Mouse (Mus musculus): ENCODE results near the gene Nat8l.
"Not testable (repeated sequence)": the region's sequence is repeated elsewhere in the genome, so short reads cannot be mapped to it uniquely, and the experiment has no call there.

The Nat8l gene

GRCm38 (mm10) chr5:33995843-33996693 is at the start of gene Nat8l:
Nat8l (plus strand) TSS chr5:33995984.
- DNase-seq, result peak; percentile 72

GRCm38 (mm10) chr5:33947035-33947434 is 48.7 kb upstream of the Nat8l start:
- DNase-seq, result not testable (repeated sequence)

GRCm38 (mm10) chr5:33948314-33948713 is 47.5 kb upstream of the Nat8l start:
- DNase-seq, result no peak

- DNase-seq, result no peak
Measured at GRCm38 (mm10) chr5:33953471-33954185, 42.2 kb upstream of the Nat8l start.

GRCm38 (mm10) chr5:33954354-33954753 is 41.4 kb upstream of the Nat8l start:
- DNase-seq, result peak; percentile 79

- DNase-seq, result no peak
Measured at GRCm38 (mm10) chr5:33955868-33956267, 39.9 kb upstream of the Nat8l start.

GRCm38 (mm10) chr5:33959382-33959781 is 36.4 kb upstream of the Nat8l start:
- no peak for DNase-seq

- DNase-seq, result no peak
Measured at GRCm38 (mm10) chr5:33974736-33975135, 21.0 kb upstream of the Nat8l start.

GRCm38 (mm10) chr5:33976267-33976666 is 19.5 kb upstream of the Nat8l start:
- DNase-seq, result no peak

GRCm38 (mm10) chr5:33982731-33983259 is 13.0 kb upstream of the Nat8l start:
- DNase-seq, result no peak

GRCm38 (mm10) chr5:33983309-33984121 is 12.3 kb upstream of the Nat8l start, which contains the start of gene Gm1673:
Gm1673 (plus strand) TSS chr5:33983433.
- DNase-seq, result peak; percentile 88

- DNase-seq, result peak; percentile 54
Measured at GRCm38 (mm10) chr5:33994671-33995625, 836 bp upstream of the Nat8l start.

GRCm38 (mm10) chr5:33996694-33997045 is 886 bp downstream of the Nat8l start:
- DNase-seq, result no peak

- peak; percentile 12 for DNase-seq
Measured at GRCm38 (mm10) chr5:33997051-33997741, 1.4 kb downstream of the Nat8l start.

- no peak for DNase-seq
Measured at GRCm38 (mm10) chr5:33997829-33998504, 2.2 kb downstream of the Nat8l start.

- no peak for DNase-seq
Measured at GRCm38 (mm10) chr5:33998505-33998877, 2.7 kb downstream of the Nat8l start.

- DNase-seq, result no peak
Measured at GRCm38 (mm10) chr5:33999466-34000090, 3.8 kb downstream of the Nat8l start.

GRCm38 (mm10) chr5:34000809-34001208 is 5.0 kb downstream of the Nat8l start:
- DNase-seq, result no peak

GRCm38 (mm10) chr5:34001401-34001800 is 5.6 kb downstream of the Nat8l start:
- no peak for DNase-seq

GRCm38 (mm10) chr5:34002636-34003035 is 6.9 kb downstream of the Nat8l start:
- DNase-seq, result no peak
